Mouse (Mus musculus) embryonic facial prominence, embryonic 12.5 days (tissue): Measurements from ENCODE around the gene Ppt2. TPM values are rescaled to one million over a fixed set of nuclear protein-coding genes. Genes with fewer than 3 reads are reported as not detected.

ENCODE experiments used
- ATAC-seq: fragments of 200-750 bp; cut with Nextera tagmentation; 2 replicates; pipeline ENCODE4 v1.8.0; 2017; ENCODE audit not compliant: insufficient number of reproducible peaks, insufficient read depth, low FRiP score, low TSS enrichment
- H3K27ac ChIP-seq: fragments of 300-500 bp; sonication (generic); 2 replicates; pipeline ENCODE4 v1.5.1; 2016; ENCODE audit warnings: mild to moderate bottlenecking
- H3K27me3 ChIP-seq: fragments of 300-500 bp; sonication (generic); 2 replicates; pipeline ENCODE4 v1.6.1; 2016; ENCODE audit warnings: mild to moderate bottlenecking, moderate library complexity
- H3K36me3 ChIP-seq: fragments of 300-500 bp; sonication (generic); 2 replicates; pipeline ENCODE4 v1.6.1; 2016; ENCODE audit warnings: mild to moderate bottlenecking
- H3K4me1 ChIP-seq: fragments of 300-500 bp; sonication (generic); 2 replicates; pipeline ENCODE4 v1.6.1; 2016
- H3K4me2 ChIP-seq: fragments of 300-500 bp; sonication (generic); replicated peaks from 2 replicates; pipeline ENCODE4 v1.6.1; 2016; ENCODE audit warnings: mild to moderate bottlenecking, moderate library complexity
- H3K4me3 ChIP-seq: fragments of 300-500 bp; sonication (generic); 2 replicates; pipeline ENCODE4 v1.5.1; 2016; ENCODE audit warnings: mild to moderate bottlenecking
- H3K9ac ChIP-seq: fragments of 300-500 bp; sonication (generic); 2 replicates; pipeline ENCODE4 v1.6.1; 2016; ENCODE audit warnings: mild to moderate bottlenecking, moderate library complexity
- H3K9me3 ChIP-seq: fragments of 300-500 bp; sonication (generic); 2 replicates; pipeline ENCODE4 v1.6.1; 2016; ENCODE audit warnings: mild to moderate bottlenecking, moderate library complexity
- WGBS: fragments of 180-500 bp; shearing (Covaris S2); methylation state at CpG from one replicate; pipeline ENCODE4 v1.1.7; 2016; 5-methylcytosine and 5-hydroxymethylcytosine counted together
- polyA plus RNA-seq: library from polyadenylated mRNA; unstranded; fragments of >200 nt; fragmentation: Nextera tagmentation; extraction: Ambion mirVana; gene quantifications from 2 replicates; pipeline ENCODE4 v1.2.1, GENCODE M21; 2016

Gene Ppt2
- polyA plus RNA-seq, result 18.0 and 18.8 TPM in 2 replicates

GRCm38 (mm10) chr17:34627943-34628643 is at the start of gene Ppt2:
Gene Ppt2, minus strand, starts transcription at chr17:34628510.
- 4% methylated on average over 29 of the region's 29 CpGs for WGBS
- H3K4me2 ChIP-seq, result peak within 1 kb of the TSS; percentile 78
- H3K27ac ChIP-seq, result peak within 1 kb of the TSS; percentile 89
- peaks cover 11% of the 10 kb centered on the region for H3K36me3 ChIP-seq
- H3K27me3 ChIP-seq, result peaks cover 38% of the 10 kb centered on the region
- ATAC-seq, result no peak
- peak within 1 kb of the TSS; percentile 68 for H3K4me3 ChIP-seq
- no peaks in the 10 kb centered on the region for H3K9me3 ChIP-seq
- peaks cover 46% of the 10 kb centered on the region for H3K4me1 ChIP-seq
- peak within 1 kb of the TSS; percentile 60 for H3K9ac ChIP-seq

GRCm38 (mm10) chr17:34676671-34677070 is 48.4 kb upstream of the Ppt2 start:
- Histone ChIP-seq H3K4me3 (no peak overlapping the region), H3K4me1 (peaks cover 13% of the 10 kb centered on the region), H3K27ac (no peak overlapping the region), H3K9ac (no peak overlapping the region), H3K36me3 (no peaks in the 10 kb centered on the region), H3K9me3 (no peaks in the 10 kb centered on the region), H3K27me3 (peaks cover 63% of the 10 kb centered on the region), H3K4me2 (no peak overlapping the region)
- WGBS, result 71% methylated on average over 12 of the region's 12 CpGs
- no peak for ATAC-seq

GRCm38 (mm10) chr17:34676093-34676460 is 47.8 kb upstream of the Ppt2 start:
- 82% methylated on average over 6 of the region's 6 CpGs for WGBS
- no peaks in the 10 kb centered on the region for H3K36me3 ChIP-seq
- H3K27ac ChIP-seq, result no peak overlapping the region
- no peak overlapping the region for H3K4me3 ChIP-seq
- no peaks in the 10 kb centered on the region for H3K9me3 ChIP-seq
- peaks cover 69% of the 10 kb centered on the region for H3K27me3 ChIP-seq
- H3K4me2 ChIP-seq, result no peak overlapping the region
- H3K4me1 ChIP-seq, result peaks cover 19% of the 10 kb centered on the region
- ATAC-seq, result no peak
- H3K9ac ChIP-seq, result no peak overlapping the region

- Histone ChIP-seq H3K4me3 (no peak overlapping the region), H3K4me1 (peaks cover 20% of the 10 kb centered on the region), H3K27ac (no peak overlapping the region), H3K9ac (no peak overlapping the region), H3K4me2 (no peak overlapping the region), H3K27me3 (peaks cover 73% of the 10 kb centered on the region), H3K36me3 (no peaks in the 10 kb centered on the region), H3K9me3 (no peaks in the 10 kb centered on the region)
- ATAC-seq, result no peak
- WGBS, result 65% methylated on average over 13 of the region's 13 CpGs
These were observed 47.1 kb upstream of the Ppt2 start for GRCm38 (mm10) chr17:34675205-34676092.

GRCm38 (mm10) chr17:34674524-34675204 is 46.4 kb upstream of the Ppt2 start:
- peaks cover 20% of the 10 kb centered on the region for H3K4me1 ChIP-seq
- no peaks in the 10 kb centered on the region for H3K9me3 ChIP-seq
- ATAC-seq, result no peak
- WGBS, result 69% methylated on average over 11 of the region's 11 CpGs
- no peak overlapping the region for H3K27ac ChIP-seq
- no peaks in the 10 kb centered on the region for H3K36me3 ChIP-seq
- H3K4me3 ChIP-seq, result no peak overlapping the region
- H3K9ac ChIP-seq, result no peak overlapping the region
- H3K4me2 ChIP-seq, result no peak overlapping the region
- H3K27me3 ChIP-seq, result peaks cover 73% of the 10 kb centered on the region

GRCm38 (mm10) chr17:34673139-34673538 is 44.8 kb upstream of the Ppt2 start:
- H3K9ac ChIP-seq, result no peak overlapping the region
- H3K36me3 ChIP-seq, result no peaks in the 10 kb centered on the region
- 82% methylated on average over 7 of the region's 7 CpGs for WGBS
- peaks cover 68% of the 10 kb centered on the region for H3K27me3 ChIP-seq
- H3K9me3 ChIP-seq, result no peaks in the 10 kb centered on the region
- ATAC-seq, result no peak
- no peak overlapping the region for H3K27ac ChIP-seq
- no peak overlapping the region for H3K4me3 ChIP-seq
- no peak overlapping the region for H3K4me2 ChIP-seq
- H3K4me1 ChIP-seq, result peaks cover 20% of the 10 kb centered on the region

GRCm38 (mm10) chr17:34672246-34672792 is 44.0 kb upstream of the Ppt2 start:
- Histone ChIP-seq H3K27me3 (peaks cover 69% of the 10 kb centered on the region), H3K4me1 (peaks cover 20% of the 10 kb centered on the region), H3K27ac (no peak overlapping the region), H3K4me2 (peak overlapping the region; percentile 57), H3K9ac (peak overlapping the region; percentile 25; the same call in 1 of the 2 replicates), H3K9me3 (no peaks in the 10 kb centered on the region), H3K4me3 (peak overlapping the region; percentile 34), H3K36me3 (no peaks in the 10 kb centered on the region)
- no peak for ATAC-seq
- WGBS, result 29% methylated on average over 49 of the region's 49 CpGs

GRCm38 (mm10) chr17:34671151-34672066 is 43.1 kb upstream of the Ppt2 start:
- WGBS, result 9% methylated on average over 93 of the region's 93 CpGs
- Histone ChIP-seq H3K9me3 (no peaks in the 10 kb centered on the region), H3K36me3 (no peaks in the 10 kb centered on the region), H3K27me3 (peaks cover 71% of the 10 kb centered on the region), H3K4me1 (peaks cover 20% of the 10 kb centered on the region), H3K4me2 (peak overlapping the region; percentile 57), H3K9ac (peak overlapping the region; percentile 25), H3K27ac (no peak overlapping the region), H3K4me3 (peak overlapping the region; percentile 34)
- 0 out of 2 replicates have a peak, but pooled peaks have one; percentile 52 for ATAC-seq

GRCm38 (mm10) chr17:34670235-34670634 is 41.9 kb upstream of the Ppt2 start, which contains the start of gene Tnxb:
Gene Tnxb, plus strand, starts transcription at chr17:34670535.
- WGBS, result 54% methylated on average over 7 of the region's 7 CpGs
- Histone ChIP-seq H3K4me3 (peak within 1 kb of the TSS; percentile 34), H3K4me2 (peak within 1 kb of the TSS; percentile 57), H3K4me1 (peaks cover 16% of the 10 kb centered on the region), H3K27ac (no peak within 1 kb of the TSS), H3K27me3 (peaks cover 65% of the 10 kb centered on the region), H3K9me3 (no peaks in the 10 kb centered on the region), H3K36me3 (no peaks in the 10 kb centered on the region), H3K9ac (peak within 1 kb of the TSS; percentile 25; the same call in 1 of the 2 replicates)
- ATAC-seq, result no peak

GRCm38 (mm10) chr17:34664472-34664871 is 36.2 kb upstream of the Ppt2 start:
- Histone ChIP-seq H3K4me1 (0 out of 2 replicates have a peak, but pooled peaks cover 7% of the 10 kb centered on the region), H3K9me3 (no peaks in the 10 kb centered on the region), H3K27me3 (peaks cover 36% of the 10 kb centered on the region), H3K9ac (no peak overlapping the region), H3K4me2 (no peak overlapping the region), H3K27ac (no peak overlapping the region), H3K4me3 (no peak overlapping the region), H3K36me3 (no peaks in the 10 kb centered on the region)
- ATAC-seq, result no peak
- 76% methylated on average over 7 of the region's 7 CpGs for WGBS
